Mouse (Mus musculus) heart, postnatal 0 days (tissue): ENCODE results near the gene Odam.

Source experiments
- CTCF ChIP-seq: IDR thresholded peaks from 2 replicates; pipeline ENCODE4 v1.5.1; 2016; ENCODE audit warnings: antibody characterized with exemption, control low read depth, low read depth
- EP300 ChIP-seq: IDR thresholded peaks from 2 replicates; pipeline ENCODE4 v1.6.1; 2016; ENCODE audit warnings: antibody characterized with exemption, low read depth

DNA sequence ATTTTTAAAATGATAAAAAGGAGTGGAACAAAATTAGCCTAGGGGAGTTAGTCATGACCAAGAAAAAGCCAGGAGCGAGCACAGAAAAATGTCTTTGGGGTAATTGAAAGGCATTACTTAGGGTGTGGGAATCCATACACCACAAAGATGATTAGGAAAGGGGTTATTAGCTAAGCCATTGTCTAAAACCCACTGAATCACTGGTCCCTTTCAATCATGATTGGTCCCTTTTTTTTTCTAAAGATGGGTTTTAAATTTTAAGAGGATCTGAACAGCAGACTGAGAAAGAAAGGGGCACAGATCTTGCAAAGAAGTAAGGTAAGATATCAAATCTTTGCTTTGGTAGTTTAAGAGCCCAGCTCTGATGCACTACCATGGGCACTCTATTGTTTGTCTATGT, at the start of gene Odam:
- TF ChIP-seq CTCF (no peak), EP300 (no peak)
